8 mouse cellular contexts compared by ENCODE assay signal in the genomic region with DNA sequence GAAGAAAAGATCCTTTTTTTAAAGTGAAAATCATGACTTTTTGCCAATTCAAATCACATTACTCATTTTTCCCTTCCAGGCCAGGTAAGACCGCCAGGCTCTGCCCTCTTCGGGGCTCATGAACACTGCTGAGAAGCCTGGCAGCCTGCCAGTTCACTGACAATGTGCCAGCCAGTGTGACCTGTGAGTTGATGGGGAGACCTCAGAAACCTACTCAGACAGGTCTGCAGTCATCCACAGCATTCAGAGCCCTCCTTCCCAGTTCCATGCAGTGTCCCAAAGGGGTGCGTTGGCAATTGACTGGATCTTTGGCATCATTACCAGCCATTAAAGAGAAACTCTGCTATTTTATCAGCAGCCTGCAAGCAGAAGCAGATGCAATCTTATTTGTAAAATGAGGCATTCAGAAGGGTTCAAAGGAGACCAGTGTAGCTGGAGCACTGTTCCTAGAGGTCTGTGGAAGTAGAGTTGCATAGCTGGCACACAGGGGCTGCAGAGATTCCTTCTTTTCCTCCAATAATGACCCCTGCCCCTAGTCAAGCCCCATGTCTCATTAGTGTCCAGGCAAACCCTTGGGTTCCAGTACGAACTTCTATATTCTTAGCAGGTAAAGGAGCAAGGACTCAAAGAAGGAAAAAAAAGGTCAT.
DNase-seq lines count a peak whose midpoint lies in the region; ATAC-seq lines count a peak whose summit lies in the region.
"Had no signal": no experiment of that assay in that cellular context is flagged by ENCODE, and none has a peak within 500 bp of the region (broad histone marks: within the 10 kb centered on the region; RNA-seq: fewer than 3 reads in every experiment).

No protein-coding gene starts in this region.

- peak; percentile 7 for DNase-seq in urinary bladder, postnatal 14 days (ENCODE audit: low spot score)
- no peak for DNase-seq in urinary bladder, adult 2 months (ENCODE audit: low spot score)
- DNase-seq in heart, postnatal 14 days = peak; percentile 43 to 44
- peak; percentile 50 to 69 for DNase-seq in kidney, postnatal 36 days
- DNase-seq in right cerebral cortex, postnatal 10 days (ENCODE audit: low spot score in 2 of 2) = peak; percentile 60 to 70
- no peak for DNase-seq in embryo, embryonic 10.5 days (ENCODE audit: low spot score)

- H3K9me3 ChIP-seq in forebrain, embryonic 13.5 days (replicated peaks) = no peaks in the 10 kb centered on the region
- H3K9me3 ChIP-seq: megakaryocyte, embryonic 14.5 days had no signal

- no peak overlapping the region for H3K4me3 ChIP-seq in forebrain, embryonic 13.5 days
- H3K4me3 ChIP-seq: megakaryocyte, embryonic 14.5 days had no signal

- H3K4me2 ChIP-seq in forebrain, embryonic 13.5 days = peak overlapping the region; percentile 37

- ATAC-seq in forebrain, embryonic 13.5 days = peak; percentile 81

- intact Hi-C loops in heart, postnatal 14 days (cut with DNase I) = no loop called here

- peaks cover 26% of the 10 kb centered on the region for H3K4me1 ChIP-seq in forebrain, embryonic 13.5 days
- H3K4me1 ChIP-seq: megakaryocyte, embryonic 14.5 days had no signal

- H3K27me3 ChIP-seq in forebrain, embryonic 13.5 days = no peaks in the 10 kb centered on the region
- H3K27me3 ChIP-seq: megakaryocyte, embryonic 14.5 days had no signal

- 10% methylated on average over 4 of the region's 4 CpGs for WGBS in forebrain, embryonic 13.5 days

- no peak overlapping the region for H3K9ac ChIP-seq in forebrain, embryonic 13.5 days

- no peak overlapping the region for H3K27ac ChIP-seq in forebrain, embryonic 13.5 days

- H3K36me3 ChIP-seq in forebrain, embryonic 13.5 days (ENCODE audit: poor library complexity, severe bottlenecking) = no peaks in the 10 kb centered on the region

Comparison
In these comparisons a context has a peak if more than half of its experiments do, and no peak if none do; other contexts are left out.
1. DNase-seq: peak in urinary bladder, postnatal 14 days (single experiment), heart, postnatal 14 days (2 of 2), kidney, postnatal 36 days (2 of 2) and right cerebral cortex, postnatal 10 days (2 of 2); none in urinary bladder, adult 2 months (single experiment) and embryo, embryonic 10.5 days (single experiment).